Mouse (Mus musculus) CH12.LX (cell line): ENCODE results near the gene Ap3s2.

Source experiments
- CTCF ChIP-seq, 2 experiments: IDR thresholded peaks in 1 of 2; conservative IDR thresholded peaks in 1 of 2; 2 replicates each; pipeline ENCODE4 v1.5.1; 2011 to 2012; ENCODE audit warnings: low read depth in 2 of 2, low read length in 2 of 2, improper control_type of control experiment in 1 of 2, inconsistent platforms in 1 of 2, mild to moderate bottlenecking in 1 of 2, moderate library complexity in 1 of 2
- E2F4 ChIP-seq: IDR thresholded peaks from 2 replicates; pipeline ENCODE4 v1.6.1; 2011; ENCODE audit warnings: low read depth, low read length, improper control_type of control experiment; ENCODE audit not compliant: insufficient replicate concordance
- EP300 ChIP-seq: IDR thresholded peaks from 2 replicates; pipeline ENCODE4 v1.6.1; 2011; ENCODE audit warnings: low read length, improper control_type of control experiment
- ETS1 ChIP-seq: conservative IDR thresholded peaks from 2 replicates; pipeline ENCODE4 v1.6.1; 2012; ENCODE audit warnings: low read depth, mild to moderate bottlenecking, inconsistent platforms, low read length, improper control_type of control experiment, moderate library complexity
- HCFC1 ChIP-seq: IDR thresholded peaks from 2 replicates; pipeline ENCODE4 v1.6.1; 2012; ENCODE audit warnings: low read depth, mild to moderate bottlenecking, inconsistent platforms, low read length, improper control_type of control experiment
- KAT2A ChIP-seq: IDR thresholded peaks from 2 replicates; pipeline ENCODE4 v1.6.1; 2012; ENCODE audit warnings: low read length, improper control_type of control experiment, inconsistent platforms; ENCODE audit not compliant: insufficient replicate concordance
- MAX ChIP-seq: IDR thresholded peaks from 2 replicates; pipeline ENCODE4 v1.6.1; 2011; ENCODE audit warnings: low read length, improper control_type of control experiment
- POLR2A ChIP-seq: IDR thresholded peaks from 2 replicates; pipeline ENCODE4 v1.6.1; 2011; ENCODE audit warnings: low read depth, mild to moderate bottlenecking, improper control_type of control experiment, low read length
- TCF12 ChIP-seq: IDR thresholded peaks from 2 replicates; pipeline ENCODE4 v1.6.1; 2014; ENCODE audit warnings: low read depth, mild to moderate bottlenecking, inconsistent platforms, low read length, improper control_type of control experiment
- USF1 ChIP-seq: IDR thresholded peaks from 2 replicates; pipeline ENCODE4 v1.6.1; 2014; ENCODE audit warnings: low read depth, mild to moderate bottlenecking, inconsistent platforms, low read length, improper control_type of control experiment
- USF2 ChIP-seq: conservative IDR thresholded peaks from 2 replicates; pipeline ENCODE4 v1.6.1; 2011; ENCODE audit warnings: low read depth, low read length, improper control_type of control experiment

- TF ChIP-seq MAX (no peak), CTCF (conservative IDR thresholded peaks at IDR 0.05 in 1 of 2, IDR thresholded peaks at IDR 0.05 in 1 of 2; ENCODE audit: low read depth in 2 of 2, low read length in 2 of 2) (no peak), KAT2A (no peak), E2F4 (no peak), TCF12 (no peak), POLR2A (no peak), HCFC1 (no peak), EP300 (no peak), USF1 (no peak), USF2 (no peak), ETS1 (no peak)
These were observed 78.3 kb downstream of the Ap3s2 start for GRCm38 (mm10) chr7:79842163-79842562.
